Mouse (Mus musculus) hindbrain, embryonic 13.5 days (tissue): ENCODE results near the gene Mpped2. TPM values are rescaled to one million over a fixed set of nuclear protein-coding genes. Genes with fewer than 3 reads are reported as not detected.
A peak's percentile ranks its signal among the peaks of the same experiment; 100 is the strongest.

Experiments used
- ATAC-seq: fragments of 200-750 bp; cut with Nextera tagmentation; 2 replicates; pipeline ENCODE4 v1.8.0; 2017; ENCODE audit warnings: moderate TSS enrichment; ENCODE audit not compliant: low FRiP score
- H3K27ac ChIP-seq: fragments of 300-500 bp; sonication (generic); 2 replicates; pipeline ENCODE4 v1.5.1; 2015; ENCODE audit warnings: inconsistent platforms, mild to moderate bottlenecking, moderate library complexity
- H3K27me3 ChIP-seq: fragments of 300-500 bp; sonication (generic); 2 replicates; pipeline ENCODE4 v1.6.1; 2015; ENCODE audit warnings: mild to moderate bottlenecking, inconsistent platforms
- H3K36me3 ChIP-seq: fragments of 300-500 bp; sonication (generic); 2 replicates; pipeline ENCODE4 v1.6.1; 2015; ENCODE audit warnings: mild to moderate bottlenecking, inconsistent platforms
- H3K4me1 ChIP-seq: fragments of 300-500 bp; sonication (generic); replicated peaks from 2 replicates; pipeline ENCODE4 v1.6.1; 2015; ENCODE audit warnings: inconsistent platforms
- H3K4me2 ChIP-seq: fragments of 300-500 bp; sonication (generic); 2 replicates; pipeline ENCODE4 v1.6.1; 2015; ENCODE audit warnings: inconsistent platforms, mild to moderate bottlenecking, moderate library complexity
- H3K4me3 ChIP-seq: fragments of 300-500 bp; sonication (generic); 2 replicates; pipeline ENCODE4 v1.5.1; 2015; ENCODE audit warnings: mild to moderate bottlenecking, inconsistent platforms
- H3K9ac ChIP-seq: fragments of 300-500 bp; sonication (generic); 2 replicates; pipeline ENCODE4 v1.6.1; 2015; ENCODE audit warnings: mild to moderate bottlenecking, inconsistent platforms
- H3K9me3 ChIP-seq: fragments of 300-500 bp; sonication (generic); 2 replicates; pipeline ENCODE4 v1.6.1; 2016; ENCODE audit warnings: inconsistent platforms
- WGBS: fragments of 180-500 bp; shearing (Covaris S2); methylation state at CpG from one replicate; pipeline ENCODE4 v1.1.7; 2015; 5-methylcytosine and 5-hydroxymethylcytosine counted together
- polyA plus RNA-seq: library from polyadenylated mRNA; unstranded; fragments of >200 nt; fragmentation: Nextera tagmentation; extraction: Ambion mirVana; gene quantifications from 2 replicates; pipeline ENCODE4 v1.2.1, GENCODE M21; 2015

The Mpped2 gene
- polyA plus RNA-seq, 1 experiment from 2014 or later = 147 TPM

GRCm38 (mm10) chr2:106710862-106711477 lies 17.9 kb downstream of the Mpped2 start:
- Histone ChIP-seq H3K36me3 (no peaks in the 10 kb centered on the region), H3K4me2 (no peak overlapping the region), H3K4me1 (peaks cover 24% of the 10 kb centered on the region), H3K27ac (no peak overlapping the region), H3K9me3 (no peaks in the 10 kb centered on the region), H3K9ac (no peak overlapping the region), H3K27me3 (no peaks in the 10 kb centered on the region), H3K4me3 (no peak overlapping the region)
- 33% methylated on average over 7 of the region's 7 CpGs for WGBS
- ATAC-seq = no peak

GRCm38 (mm10) chr2:106711506-106711905 lies 18.4 kb downstream of the Mpped2 start:
- Histone ChIP-seq H3K9ac (no peak overlapping the region), H3K4me3 (no peak overlapping the region), H3K4me1 (peaks cover 25% of the 10 kb centered on the region), H3K4me2 (no peak overlapping the region), H3K27me3 (no peaks in the 10 kb centered on the region), H3K9me3 (no peaks in the 10 kb centered on the region), H3K27ac (no peak overlapping the region), H3K36me3 (no peaks in the 10 kb centered on the region)
- WGBS = 76% methylated on average over 6 of the region's 6 CpGs
- ATAC-seq = no peak

GRCm38 (mm10) chr2:106713151-106713550 lies 20.1 kb downstream of the Mpped2 start:
- H3K9me3 ChIP-seq = no peaks in the 10 kb centered on the region

GRCm38 (mm10) chr2:106715674-106716364 lies 22.8 kb downstream of the Mpped2 start:
- H3K27ac ChIP-seq = peak overlapping the region; percentile 55
- peak; percentile 54 for ATAC-seq
- H3K36me3 ChIP-seq = no peaks in the 10 kb centered on the region
- H3K4me3 ChIP-seq = no peak overlapping the region
- H3K9ac ChIP-seq = no peak overlapping the region
- no peaks in the 10 kb centered on the region for H3K9me3 ChIP-seq
- peaks cover 49% of the 10 kb centered on the region for H3K4me1 ChIP-seq
- 23% methylated on average over 10 of the region's 10 CpGs for WGBS
- H3K4me2 ChIP-seq = peak overlapping the region; percentile 16; the same call in 1 of the 2 replicates
- H3K27me3 ChIP-seq = no peaks in the 10 kb centered on the region

More at GRCm38 (mm10) chr2:106713151-106713550, 20.1 kb downstream of the Mpped2 start:
- Histone ChIP-seq H3K4me3 (no peak overlapping the region), H3K27me3 (no peaks in the 10 kb centered on the region), H3K4me1 (peaks cover 33% of the 10 kb centered on the region), H3K36me3 (no peaks in the 10 kb centered on the region), H3K9ac (no peak overlapping the region), H3K27ac (no peak overlapping the region), H3K4me2 (no peak overlapping the region)
- ATAC-seq = no peak
- 55% methylated on average over 4 of the region's 4 CpGs for WGBS

- no peak overlapping the region for H3K9ac ChIP-seq
- H3K27me3 ChIP-seq = no peaks in the 10 kb centered on the region
- H3K27ac ChIP-seq = peak overlapping the region; percentile 55; the same call in 1 of the 2 replicates
- WGBS = 64% methylated on average over 7 of the region's 7 CpGs
- no peak overlapping the region for H3K4me3 ChIP-seq
- H3K9me3 ChIP-seq = no peaks in the 10 kb centered on the region
- 0 out of 2 replicates have a peak overlapping the region, but pooled peaks have one; percentile 16 for H3K4me2 ChIP-seq
- peaks cover 51% of the 10 kb centered on the region for H3K4me1 ChIP-seq
- H3K36me3 ChIP-seq = no peaks in the 10 kb centered on the region
- peak; percentile 1; the same call in 1 of the 2 replicates for ATAC-seq
These were observed 23.3 kb downstream of the Mpped2 start for GRCm38 (mm10) chr2:106716365-106716717.

- H3K4me1 ChIP-seq = peaks cover 50% of the 10 kb centered on the region
- H3K4me2 ChIP-seq = no peak overlapping the region
- H3K4me3 ChIP-seq = no peak overlapping the region
- 90% methylated on average over 5 of the region's 5 CpGs for WGBS
- no peak overlapping the region; the same call in 1 of the 2 replicates for H3K27ac ChIP-seq
- H3K9me3 ChIP-seq = no peaks in the 10 kb centered on the region
- no peak overlapping the region for H3K9ac ChIP-seq
- no peaks in the 10 kb centered on the region for H3K27me3 ChIP-seq
- ATAC-seq = no peak
- no peaks in the 10 kb centered on the region for H3K36me3 ChIP-seq
These were observed 25.8 kb downstream of the Mpped2 start for GRCm38 (mm10) chr2:106718888-106719287.

GRCm38 (mm10) chr2:106719434-106719833 lies 26.4 kb downstream of the Mpped2 start:
- WGBS = 90% methylated on average over 3 of the region's 3 CpGs
- H3K9me3 ChIP-seq = no peaks in the 10 kb centered on the region
- H3K27me3 ChIP-seq = no peaks in the 10 kb centered on the region
- H3K27ac ChIP-seq = peak overlapping the region; percentile 14; the same call in 1 of the 2 replicates
- no peaks in the 10 kb centered on the region for H3K36me3 ChIP-seq
- no peak overlapping the region for H3K4me3 ChIP-seq
- ATAC-seq = no peak
- no peak overlapping the region for H3K4me2 ChIP-seq
- H3K4me1 ChIP-seq = peaks cover 50% of the 10 kb centered on the region
- H3K9ac ChIP-seq = no peak overlapping the region

- no peaks in the 10 kb centered on the region for H3K9me3 ChIP-seq
- H3K4me3 ChIP-seq = no peak overlapping the region
- peaks cover 47% of the 10 kb centered on the region for H3K4me1 ChIP-seq
- WGBS = 39% methylated on average over 5 of the region's 5 CpGs
- H3K27ac ChIP-seq = peak overlapping the region; percentile 70
- H3K4me2 ChIP-seq = no peak overlapping the region
- H3K36me3 ChIP-seq = peaks cover 3% of the 10 kb centered on the region; the same call in 1 of the 2 replicates
- ATAC-seq = no peak
- no peaks in the 10 kb centered on the region for H3K27me3 ChIP-seq
- H3K9ac ChIP-seq = no peak overlapping the region
These were observed 27.6 kb downstream of the Mpped2 start for GRCm38 (mm10) chr2:106720644-106721043.

GRCm38 (mm10) chr2:106722020-106722419 lies 29.0 kb downstream of the Mpped2 start:
- 84% methylated on average over 4 of the region's 4 CpGs for WGBS
- H3K4me2 ChIP-seq = no peak overlapping the region
- no peak overlapping the region for H3K4me3 ChIP-seq
- H3K36me3 ChIP-seq = peaks cover 13% of the 10 kb centered on the region; the same call in 1 of the 2 replicates
- no peaks in the 10 kb centered on the region for H3K27me3 ChIP-seq
- no peak overlapping the region for H3K9ac ChIP-seq
- no peaks in the 10 kb centered on the region for H3K9me3 ChIP-seq
- H3K4me1 ChIP-seq = peaks cover 35% of the 10 kb centered on the region
- no peak for ATAC-seq
- no peak overlapping the region for H3K27ac ChIP-seq

GRCm38 (mm10) chr2:106729951-106730564 lies 37.0 kb downstream of the Mpped2 start:
- no peak overlapping the region for H3K4me2 ChIP-seq
- H3K27ac ChIP-seq = no peak overlapping the region
- H3K4me1 ChIP-seq = peaks cover 32% of the 10 kb centered on the region
- no peaks in the 10 kb centered on the region for H3K27me3 ChIP-seq
- H3K4me3 ChIP-seq = no peak overlapping the region
- 0 out of 2 replicates have a peak overlapping the region, but pooled peaks have one; percentile 8 for H3K9ac ChIP-seq
- no peak for ATAC-seq
- H3K9me3 ChIP-seq = no peaks in the 10 kb centered on the region
- 68% methylated on average over 6 of the region's 6 CpGs for WGBS
- peaks cover 13% of the 10 kb centered on the region; the same call in 1 of the 2 replicates for H3K36me3 ChIP-seq

- Histone ChIP-seq H3K4me2 (no peak overlapping the region), H3K4me1 (peaks cover 38% of the 10 kb centered on the region), H3K9ac (0 out of 2 replicates have a peak overlapping the region, but pooled peaks have one; percentile 8), H3K36me3 (peaks cover 10% of the 10 kb centered on the region; the same call in 1 of the 2 replicates), H3K9me3 (no peaks in the 10 kb centered on the region), H3K4me3 (no peak overlapping the region), H3K27ac (peak overlapping the region; percentile 13; the same call in 1 of the 2 replicates), H3K27me3 (no peaks in the 10 kb centered on the region)
- ATAC-seq = no peak
- 68% methylated on average over 8 of the region's 8 CpGs for WGBS
These were observed 37.5 kb downstream of the Mpped2 start for GRCm38 (mm10) chr2:106730608-106731007.

GRCm38 (mm10) chr2:106731478-106731877 lies 38.4 kb downstream of the Mpped2 start:
- H3K27ac ChIP-seq = no peak overlapping the region
- no peaks in the 10 kb centered on the region for H3K27me3 ChIP-seq
- no peak overlapping the region for H3K4me3 ChIP-seq
- H3K4me1 ChIP-seq = peaks cover 47% of the 10 kb centered on the region
- no peak overlapping the region for H3K9ac ChIP-seq
- WGBS = 93% methylated on average over 4 of the region's 4 CpGs
- no peaks in the 10 kb centered on the region for H3K9me3 ChIP-seq
- H3K36me3 ChIP-seq = peaks cover 3% of the 10 kb centered on the region; the same call in 1 of the 2 replicates
- ATAC-seq = no peak
- H3K4me2 ChIP-seq = no peak overlapping the region
